Mouse (Mus musculus) thymus, postnatal 0 days (tissue): Measurements from ENCODE around the gene Sostdc1. TPM values are rescaled to one million over a fixed set of nuclear protein-coding genes. Genes with fewer than 3 reads are reported as not detected.
A peak's percentile ranks its signal among the peaks of the same experiment; 100 is the strongest.

ENCODE experiments used
- DNase-seq: peaks from one replicate; pipeline ENCODE4 v3.0.0-alpha.2; 2015; ENCODE audit warnings: low spot score
- polyA plus RNA-seq: library from polyadenylated mRNA; unstranded; fragments of >200 nt; fragmentation: Nextera tagmentation; extraction: Ambion mirVana; gene quantifications from 2 replicates; pipeline ENCODE4 v1.2.1, GENCODE M21; 2015

Sostdc1 gene
- 0.27 and 0.39 TPM in 2 replicates for polyA plus RNA-seq

GRCm38 (mm10) chr12:36313916-36314315 lies at the start of gene Sostdc1:
Gene Sostdc1, plus strand, starts transcription at chr12:36314139.
- DNase-seq, result no peak

DNA sequence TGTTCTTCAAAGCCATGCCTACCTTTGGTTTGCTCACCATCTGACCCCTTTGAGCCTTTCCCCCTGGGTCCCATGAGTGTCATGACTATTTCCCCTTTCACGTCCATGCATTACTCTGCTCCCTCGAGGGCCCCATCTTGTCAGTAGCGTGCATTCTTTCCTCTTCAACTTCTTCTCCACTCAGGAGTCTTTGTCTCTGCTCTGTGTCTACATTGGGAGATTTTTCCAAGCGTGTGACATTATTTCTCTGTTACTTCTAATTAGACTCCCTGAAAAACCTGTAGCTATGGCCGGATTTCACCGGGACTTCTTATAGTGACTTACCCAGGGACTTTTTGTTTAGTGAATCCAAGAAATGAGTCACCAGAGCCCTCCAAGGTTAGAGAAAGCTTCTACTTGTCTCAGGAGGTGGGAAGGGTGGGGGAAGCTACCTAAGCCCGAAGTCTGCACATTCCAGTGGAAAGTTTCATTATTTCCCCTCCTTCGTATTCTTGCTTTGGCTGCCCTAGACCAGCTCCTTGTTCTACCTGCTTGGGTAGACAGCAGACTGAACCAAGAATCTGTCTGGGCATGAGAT lies 46.2 kb upstream of the Sostdc1 start:
- no peak for DNase-seq

DNA sequence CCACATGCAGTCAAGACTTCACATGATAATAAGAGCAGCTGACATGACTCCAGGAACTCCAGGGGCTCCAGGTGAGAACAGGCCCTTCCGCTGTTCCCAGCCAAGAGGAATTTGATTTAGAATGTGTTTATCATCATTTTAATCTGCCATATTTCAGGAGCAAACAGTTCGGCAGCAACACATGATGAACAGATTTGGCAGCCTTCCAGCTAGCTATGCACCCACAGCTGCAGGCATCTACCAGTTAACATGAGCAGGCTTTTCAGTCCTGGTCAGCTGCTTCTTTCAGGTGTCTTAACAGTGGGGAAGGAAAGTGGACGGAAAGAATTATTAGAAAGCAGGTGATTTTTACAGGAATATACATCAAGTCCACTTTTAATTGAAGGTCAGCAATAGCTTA lies 39.1 kb upstream of the Sostdc1 start:
- no peak for DNase-seq

DNA sequence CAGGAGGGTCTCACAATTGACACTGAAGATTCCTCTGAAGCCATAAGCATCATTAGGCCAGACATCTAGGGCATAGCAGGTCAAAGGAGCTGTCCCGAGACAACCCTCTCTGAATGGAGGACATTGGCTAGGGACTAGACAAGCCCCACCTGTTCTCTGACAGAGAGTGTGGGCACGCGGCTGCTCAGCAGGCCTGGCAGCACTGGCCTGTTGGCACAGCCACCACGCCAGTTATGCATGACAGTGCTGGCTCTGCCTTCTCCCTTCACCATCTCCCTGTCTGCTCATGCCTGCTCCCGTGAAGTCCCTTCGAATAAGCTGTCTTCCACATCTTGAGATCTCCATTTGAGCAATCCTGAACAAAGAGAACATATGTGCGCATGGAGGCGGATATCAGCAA lies 24.3 kb upstream of the Sostdc1 start:
- no peak for DNase-seq

- no peak for DNase-seq
Observed at GRCm38 (mm10) chr12:36290465-36290864, 23.5 kb upstream of the Sostdc1 start.

- no peak for DNase-seq
Observed at GRCm38 (mm10) chr12:36291346-36291745, 22.6 kb upstream of the Sostdc1 start.

DNA sequence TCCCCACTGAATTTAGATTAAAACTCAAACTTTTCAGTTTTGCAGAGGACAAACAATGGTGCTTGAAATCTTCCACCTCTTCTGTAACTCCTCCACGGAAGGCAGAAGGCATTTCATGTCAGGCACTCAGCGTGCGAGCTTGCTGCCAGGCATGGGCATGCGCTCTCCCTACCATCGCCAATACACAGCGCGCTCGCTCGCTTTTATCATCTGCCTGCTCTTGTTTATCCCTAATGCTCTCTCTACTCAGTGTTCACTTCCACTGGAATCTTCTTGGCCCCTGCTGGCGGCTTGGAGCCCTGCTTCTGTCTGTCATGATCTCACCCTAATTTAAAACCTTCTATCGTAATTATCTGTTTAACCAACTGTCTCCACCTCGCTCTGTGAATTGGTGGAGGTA lies 11.6 kb upstream of the Sostdc1 start:
- no peak for DNase-seq

- DNase-seq, result no peak
Observed at GRCm38 (mm10) chr12:36302905-36303642, 10.9 kb upstream of the Sostdc1 start.

- no peak for DNase-seq
Observed at GRCm38 (mm10) chr12:36308737-36309420, 5.1 kb upstream of the Sostdc1 start.

DNA sequence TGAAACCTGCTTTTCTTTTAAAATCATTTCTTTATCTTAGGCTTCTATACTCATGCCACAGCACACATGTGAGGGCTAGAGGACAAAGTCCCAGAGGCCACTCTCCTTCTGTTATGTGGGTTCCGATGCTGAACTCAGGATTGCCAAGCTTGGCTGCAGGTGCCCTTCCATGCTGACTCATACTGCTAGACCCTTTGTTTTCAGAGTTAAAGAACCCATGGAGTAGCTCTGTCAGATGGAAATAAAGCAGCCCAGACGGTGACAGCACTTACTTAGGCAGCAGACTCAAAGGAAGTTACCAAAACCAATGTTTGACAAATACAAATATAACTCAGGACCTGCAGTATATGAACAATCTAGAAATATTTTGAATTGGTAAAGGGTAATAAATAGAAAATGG lies 924 bp upstream of the Sostdc1 start:
- DNase-seq, result no peak

DNA sequence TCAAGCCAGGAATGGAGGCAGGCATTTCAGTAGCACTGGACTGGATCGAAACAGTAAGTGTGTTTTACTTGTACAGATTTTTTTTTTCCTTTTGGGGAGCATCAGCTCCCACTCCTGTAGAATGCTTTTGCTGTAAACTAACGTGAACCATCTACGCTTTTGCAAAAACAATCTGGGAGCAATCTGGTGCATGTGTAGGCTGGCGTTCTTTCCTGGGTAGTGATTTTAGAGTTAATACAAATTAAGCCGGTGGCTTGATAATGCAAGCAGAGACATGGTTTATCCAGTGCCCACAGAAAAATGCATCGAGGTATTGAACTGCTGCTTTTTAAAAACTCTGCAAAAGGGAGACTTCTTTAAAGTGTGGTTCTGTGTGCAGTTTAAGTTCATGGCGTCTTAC lies 507 bp downstream of the Sostdc1 start:
- no peak for DNase-seq

- DNase-seq, result no peak
Observed at GRCm38 (mm10) chr12:36315527-36315926, 1.6 kb downstream of the Sostdc1 start.

DNA sequence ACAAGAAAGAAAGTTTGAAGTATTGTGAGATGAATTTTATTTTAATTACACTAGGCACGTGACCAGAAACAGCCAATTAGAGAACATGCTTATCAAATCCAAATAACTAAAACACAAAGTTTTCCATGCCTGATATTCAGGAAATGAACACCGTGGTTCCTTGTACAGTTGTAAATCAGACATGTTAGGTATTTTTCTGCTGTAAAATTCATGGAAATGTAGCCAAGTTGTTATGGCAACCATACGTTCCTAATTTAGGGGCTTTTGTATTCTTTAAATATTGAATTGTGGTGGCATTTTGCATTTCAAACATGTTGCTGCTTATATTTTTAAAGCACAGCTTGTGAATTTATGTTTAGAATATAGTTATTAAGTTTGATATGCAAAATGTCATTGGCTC lies 2.1 kb downstream of the Sostdc1 start:
- no peak for DNase-seq

GRCm38 (mm10) chr12:36317036-36317819 lies 3.3 kb downstream of the Sostdc1 start:
- peak; percentile 32 for DNase-seq

GRCm38 (mm10) chr12:36317820-36318135 lies 3.8 kb downstream of the Sostdc1 start:
- no peak for DNase-seq

DNA sequence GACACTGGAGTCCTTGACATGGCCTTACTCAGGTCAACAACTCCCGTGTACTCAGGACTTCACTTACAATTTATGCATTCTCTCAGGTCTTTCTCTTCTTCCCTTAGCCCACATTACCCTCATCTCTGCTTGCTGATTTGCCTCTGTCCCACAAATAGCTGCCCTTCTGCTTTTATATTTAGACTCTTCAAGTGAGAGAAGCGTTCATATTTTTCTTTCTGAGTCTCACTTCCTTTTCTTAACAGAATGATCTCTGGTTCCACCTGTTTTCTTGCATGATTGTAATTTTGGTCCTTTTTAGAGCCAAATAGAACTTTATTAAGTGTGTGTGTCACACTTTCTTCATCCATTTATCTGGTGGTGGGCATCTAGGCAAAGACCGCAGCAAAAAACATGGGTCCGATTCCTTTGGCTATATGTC lies 12.2 kb downstream of the Sostdc1 start:
- DNase-seq, result no peak

DNA sequence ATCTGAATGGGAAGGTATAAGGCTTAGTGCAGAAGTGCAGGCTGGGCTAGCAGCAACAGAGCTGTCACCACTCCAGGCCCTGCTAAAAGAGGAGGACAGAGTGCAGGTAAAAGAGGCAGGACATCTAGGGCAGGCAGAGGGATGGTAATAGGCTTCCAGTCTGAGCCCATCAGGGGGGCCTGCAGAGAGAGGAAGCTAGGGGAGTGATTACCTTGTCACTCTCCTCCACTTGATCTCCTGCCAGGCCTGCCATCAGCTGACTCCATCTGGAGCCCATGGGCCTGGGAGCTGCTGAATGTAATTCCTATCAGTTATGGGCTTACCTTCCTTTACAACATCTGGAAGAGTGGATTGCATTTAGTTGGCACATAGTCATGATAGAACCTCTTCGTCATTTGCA lies 18.7 kb downstream of the Sostdc1 start:
- DNase-seq, result no peak

DNA sequence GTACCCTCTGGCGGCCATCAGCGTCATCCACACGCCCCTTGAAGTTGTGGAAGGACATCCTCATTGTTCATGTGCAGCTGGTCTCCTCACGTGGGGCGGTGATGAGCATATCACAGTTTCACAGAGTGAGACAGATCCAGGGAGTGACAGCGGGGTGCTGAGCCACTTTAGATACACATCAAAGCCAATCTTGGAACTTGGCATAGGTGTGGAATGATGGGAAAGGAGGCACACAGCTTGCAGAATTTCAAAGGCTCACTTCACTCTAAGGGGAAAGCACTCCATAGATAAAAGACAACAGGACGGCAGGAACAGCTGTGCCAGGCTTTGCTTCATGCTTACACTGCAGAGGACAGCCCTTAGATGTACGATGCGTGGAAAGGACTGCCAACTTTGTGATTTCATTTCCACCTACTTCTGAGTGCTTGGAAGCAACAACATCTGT lies 19.9 kb downstream of the Sostdc1 start:
- DNase-seq, result no peak

- no peak for DNase-seq
Observed at GRCm38 (mm10) chr12:36344131-36344530, 30.2 kb downstream of the Sostdc1 start.

DNA sequence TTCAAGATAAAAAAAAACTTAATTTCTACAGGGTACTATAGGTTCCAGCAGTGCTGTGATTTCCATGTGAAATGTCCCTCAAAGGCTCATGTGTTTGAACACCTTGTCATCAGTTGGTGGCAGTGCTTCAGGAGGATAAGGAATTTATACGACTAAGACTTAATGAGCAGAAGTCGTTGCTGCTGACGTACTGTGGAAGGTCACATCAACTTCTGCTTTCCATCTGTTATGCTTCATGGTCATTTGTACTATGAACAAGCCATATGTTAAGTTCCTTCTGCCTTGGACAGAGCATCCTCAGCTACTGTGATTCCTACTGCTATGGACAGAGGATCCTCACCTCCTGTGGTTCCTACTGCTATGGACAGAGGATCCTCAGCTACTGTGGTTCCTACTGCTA lies 46.1 kb downstream of the Sostdc1 start:
- no peak for DNase-seq

- no peak for DNase-seq
Observed at GRCm38 (mm10) chr12:36360693-36361092, 46.8 kb downstream of the Sostdc1 start.

- no peak for DNase-seq
Observed at GRCm38 (mm10) chr12:36364013-36364412, 50.1 kb downstream of the Sostdc1 start.
